Mouse (Mus musculus) urinary bladder, postnatal 14 days (tissue): ENCODE data around the gene Laptm4a.

ENCODE experiments used
- DNase-seq: peaks from one replicate; pipeline ENCODE4 v3.0.0; 2021; ENCODE audit warnings: low spot score

Gene Laptm4a

GRCm38 (mm10) chr12:8912860-8913685 lies 8.4 kb upstream of the Laptm4a start:
- DNase-seq: peak; percentile 48

- DNase-seq: no peak
Observed at GRCm38 (mm10) chr12:8913701-8914340, 7.6 kb upstream of the Laptm4a start.

GRCm38 (mm10) chr12:8916378-8916777 lies 5.1 kb upstream of the Laptm4a start:
- peak; percentile 90 for DNase-seq

GRCm38 (mm10) chr12:8919231-8919630 lies 2.2 kb upstream of the Laptm4a start:
- DNase-seq: no peak

GRCm38 (mm10) chr12:8920996-8921393 lies 469 bp upstream of the Laptm4a start:
- no peak for DNase-seq

- no peak for DNase-seq
Observed at GRCm38 (mm10) chr12:8922369-8923124, 1.1 kb downstream of the Laptm4a start.

- DNase-seq: no peak
Observed at GRCm38 (mm10) chr12:8923125-8923410, 1.6 kb downstream of the Laptm4a start.

- DNase-seq: no peak
Observed at GRCm38 (mm10) chr12:8923603-8924002, 2.1 kb downstream of the Laptm4a start.

GRCm38 (mm10) chr12:8927652-8928051 lies 6.2 kb downstream of the Laptm4a start:
- no peak for DNase-seq

GRCm38 (mm10) chr12:8928766-8929165 lies 7.3 kb downstream of the Laptm4a start:
- no peak for DNase-seq

GRCm38 (mm10) chr12:8931083-8931482 lies 9.6 kb downstream of the Laptm4a start:
- DNase-seq: no peak

- DNase-seq: peak; percentile 67
Observed at GRCm38 (mm10) chr12:8935349-8935748, 13.9 kb downstream of the Laptm4a start.

- DNase-seq: peak; percentile 34
Observed at GRCm38 (mm10) chr12:8936210-8936609, 14.7 kb downstream of the Laptm4a start.

- DNase-seq: no peak
Observed at GRCm38 (mm10) chr12:8939490-8939889, 18.0 kb downstream of the Laptm4a start.

GRCm38 (mm10) chr12:8940011-8941005 lies 18.8 kb downstream of the Laptm4a start:
- no peak for DNase-seq

GRCm38 (mm10) chr12:8941131-8941615 lies 19.7 kb downstream of the Laptm4a start:
- DNase-seq: no peak

- no peak for DNase-seq
Observed at GRCm38 (mm10) chr12:8941699-8942392, 20.4 kb downstream of the Laptm4a start.

GRCm38 (mm10) chr12:8947163-8947562 lies 25.7 kb downstream of the Laptm4a start:
- no peak for DNase-seq

GRCm38 (mm10) chr12:8947714-8948464 lies 26.4 kb downstream of the Laptm4a start, which contains the start of gene Matn3:
Matn3 (plus strand) TSS chr12:8947929.
- peak; percentile 78 for DNase-seq

- DNase-seq: no peak
Observed at GRCm38 (mm10) chr12:8953136-8953535, 31.7 kb downstream of the Laptm4a start.
